In the genomic region with DNA sequence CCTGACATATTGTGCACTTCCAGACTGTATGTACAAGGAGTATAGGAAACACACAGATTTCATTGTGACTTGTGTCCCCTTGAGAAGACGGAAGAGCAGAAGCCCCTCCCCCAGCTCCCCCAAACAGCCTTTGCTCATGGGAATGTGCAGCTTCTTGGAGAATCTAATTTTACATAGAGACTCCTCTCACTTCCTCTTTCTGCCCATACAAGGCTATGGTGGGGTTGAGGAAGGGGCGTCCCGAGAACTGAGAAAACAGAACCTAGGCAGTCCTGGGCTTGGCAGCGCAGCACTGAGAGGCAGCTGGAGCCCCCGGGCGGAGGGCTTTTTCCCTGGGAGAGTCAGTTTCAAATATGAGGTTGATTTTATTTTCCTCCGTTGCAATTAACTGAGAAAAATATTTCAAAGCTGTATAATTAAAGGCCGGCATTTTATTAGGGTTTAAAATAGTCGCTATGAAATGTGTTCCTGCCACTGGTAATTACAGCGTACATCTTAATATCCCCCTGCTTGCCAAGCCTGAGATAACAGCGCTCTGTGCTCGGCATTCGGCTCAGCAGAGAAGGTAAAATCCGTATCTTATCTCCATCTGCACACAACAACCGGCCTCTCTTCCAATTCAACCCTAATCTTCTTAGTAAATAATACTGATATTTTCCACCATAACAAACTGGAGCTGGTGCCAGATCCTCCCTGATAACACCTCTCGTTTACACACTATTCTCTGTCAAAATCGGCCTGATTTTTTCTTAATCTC, we compare ENCODE assay signal across 14 mouse cellular contexts. TPM values are rescaled to one million over a fixed set of nuclear protein-coding genes. Genes with fewer than 3 reads are reported as not detected.
DNase-seq lines count a peak whose midpoint lies in the region; ATAC-seq lines count a peak whose summit lies in the region.
"Had no signal": no experiment of that assay in that cellular context is flagged by ENCODE, and none has a peak within 500 bp of the region (broad histone marks: within the 10 kb centered on the region; RNA-seq: fewer than 3 reads in every experiment).

No protein-coding gene starts in this region.

- H3K9ac ChIP-seq in forebrain, embryonic 15.5 days (replicated peaks): no peak overlapping the region
- no peak overlapping the region for H3K9ac ChIP-seq in forebrain, embryonic 11.5 days (ENCODE audit: low read length)
- H3K9ac ChIP-seq in limb, embryonic 15.5 days: no peak overlapping the region
- H3K9ac ChIP-seq: embryonic facial prominence, embryonic 15.5 days; liver, embryonic 15.5 days had no signal

- H3K4me3 ChIP-seq in forebrain, embryonic 15.5 days: no peak overlapping the region
- H3K4me3 ChIP-seq in forebrain, embryonic 11.5 days (ENCODE audit: low read depth, low read length): no peak overlapping the region
- no peak overlapping the region for H3K4me3 ChIP-seq in limb, embryonic 15.5 days
- H3K4me3 ChIP-seq: embryonic facial prominence, embryonic 15.5 days; liver, embryonic 15.5 days had no signal

- ATAC-seq in forebrain, embryonic 15.5 days (replicated peaks): 0 out of 2 replicates have a peak, but pooled peaks have one; percentile 51
- ATAC-seq in forebrain, embryonic 11.5 days (replicated peaks; ENCODE audit: low FRiP score): no peak
- no peak for ATAC-seq in limb, embryonic 15.5 days (ENCODE audit: insufficient number of reproducible peaks, low FRiP score, low TSS enrichment, low read depth)

- H3K36me3 ChIP-seq in forebrain, embryonic 15.5 days: no peaks in the 10 kb centered on the region
- no peaks in the 10 kb centered on the region for H3K36me3 ChIP-seq in forebrain, embryonic 11.5 days (ENCODE audit: control insufficient read depth, insufficient read depth, low read length)
- no peaks in the 10 kb centered on the region for H3K36me3 ChIP-seq in limb, embryonic 15.5 days
- H3K36me3 ChIP-seq: embryonic facial prominence, embryonic 15.5 days; liver, embryonic 15.5 days had no signal

- H3K27ac ChIP-seq in forebrain, embryonic 15.5 days (replicated peaks): no peak overlapping the region
- H3K27ac ChIP-seq in forebrain, embryonic 11.5 days (ENCODE audit: low read depth, low read length): no peak overlapping the region
- H3K27ac ChIP-seq in limb, embryonic 15.5 days: no peak overlapping the region
- H3K27ac ChIP-seq: embryonic facial prominence, embryonic 15.5 days; liver, embryonic 15.5 days had no signal

- intact Hi-C loops in gastrocnemius, postnatal 14 days (cut with DNase I; ENCODE audit: low total_unique reads): no loop called here

- 56% methylated on average over 17 of the region's 17 CpGs for whole genome bisulfite sequencing in forebrain, embryonic 15.5 days
- WGBS in forebrain, embryonic 11.5 days: 83% methylated on average over 17 of the region's 17 CpGs
- WGBS in limb, embryonic 15.5 days: 44% methylated on average over 17 of the region's 17 CpGs

- DNase-seq in forebrain, embryonic 11.5 days (ENCODE audit: low spot score): no peak
- peak; percentile 9 for DNase-seq in layer of hippocampus, adult 9-11 months
- no peak for DNase-seq in layer of hippocampus, adult 8-10 months (ENCODE audit: low spot score in 2 of 2)
- peak; percentile 32 for DNase-seq in brain, adult 2 months (ENCODE audit: low read depth, low spot score)
- DNase-seq in lung, adult 18-20 months: no peak
- DNase-seq in gastrocnemius, postnatal 14 days: no peak
- DNase-seq: adrenal gland, adult 8-10 months; cerebellum, adult 9-10 months; kidney, adult 2 months had no signal

- H3K4me1 ChIP-seq in forebrain, embryonic 15.5 days: peaks cover 4% of the 10 kb centered on the region; the same call in 1 of the 2 replicates
- H3K4me1 ChIP-seq in forebrain, embryonic 11.5 days (replicated peaks; ENCODE audit: control insufficient read depth, insufficient read depth, low read length): no peaks in the 10 kb centered on the region
- peaks cover 3% of the 10 kb centered on the region; the same call in 1 of the 2 replicates for H3K4me1 ChIP-seq in limb, embryonic 15.5 days
- H3K4me1 ChIP-seq: embryonic facial prominence, embryonic 15.5 days; liver, embryonic 15.5 days had no signal

- H3K4me2 ChIP-seq in forebrain, embryonic 15.5 days (replicated peaks): no peak overlapping the region
- H3K4me2 ChIP-seq in forebrain, embryonic 11.5 days (ENCODE audit: low read depth, low read length, severe bottlenecking): no peak overlapping the region
- 0 out of 2 replicates have a peak overlapping the region, but pooled peaks have one; percentile 3 for H3K4me2 ChIP-seq in limb, embryonic 15.5 days
- H3K4me2 ChIP-seq: embryonic facial prominence, embryonic 15.5 days; liver, embryonic 15.5 days had no signal

- 0 out of 2 replicates have a peak, but pooled peaks cover 3% of the 10 kb centered on the region for H3K27me3 ChIP-seq in forebrain, embryonic 15.5 days
- no peaks in the 10 kb centered on the region for H3K27me3 ChIP-seq in forebrain, embryonic 11.5 days (ENCODE audit: control insufficient read depth, insufficient read depth, low read length)
- H3K27me3 ChIP-seq in limb, embryonic 15.5 days: 0 out of 2 replicates have a peak, but pooled peaks cover 7% of the 10 kb centered on the region
- H3K27me3 ChIP-seq: embryonic facial prominence, embryonic 15.5 days; liver, embryonic 15.5 days had no signal

- no peaks in the 10 kb centered on the region for H3K9me3 ChIP-seq in forebrain, embryonic 15.5 days
- no peaks in the 10 kb centered on the region for H3K9me3 ChIP-seq in forebrain, embryonic 11.5 days (ENCODE audit: control insufficient read depth, low read length)
- 0 out of 2 replicates have a peak, but pooled peaks cover 3% of the 10 kb centered on the region for H3K9me3 ChIP-seq in limb, embryonic 15.5 days
- H3K9me3 ChIP-seq: embryonic facial prominence, embryonic 15.5 days; liver, embryonic 15.5 days had no signal

RNA-seq across cellular contexts. Expression of a gene that starts 50.7 kb away (rescaled TPM):
- 18.0 and 21.7 TPM in 2 replicates for polyA plus RNA-seq in forebrain, embryonic 15.5 days (2015; fragmentation: Nextera tagmentation; extraction: Ambion mirVana)
- polyA plus RNA-seq in forebrain, embryonic 11.5 days (2014; fragmentation: Nextera tagmentation; extraction: Ambion mirVana): 17.1 and 17.5 TPM in 2 replicates
- under 1 TPM in 2 of 4 experiments, not detected in 2; 0.20 to 0.25 TPM for total RNA-seq in layer of hippocampus, adult 8-10 months (2022)
- not detected in 2 replicates for polyA plus RNA-seq in limb, embryonic 15.5 days (2015; fragmentation: Nextera tagmentation; extraction: Ambion mirVana)
- not detected for total RNA-seq in gastrocnemius, postnatal 14 days (2021)
- total RNA-seq: adrenal gland, adult 8-10 months; gastrocnemius, adult 18-20 months had no signal
- polyA plus RNA-seq: kidney, adult 2 months; liver, embryonic 15.5 days had no signal

Comparison
In these comparisons a context has a peak if more than half of its experiments do, and no peak if none do; other contexts are left out.
1. DNase-seq: peak in layer of hippocampus, adult 9-11 months (single experiment) and brain, adult 2 months (single experiment); none in forebrain, embryonic 11.5 days (single experiment), layer of hippocampus, adult 8-10 months (0 of 2), lung, adult 18-20 months (0 of 2) and gastrocnemius, postnatal 14 days (single experiment).
2. RNA of a gene that starts 50.7 kb away (polyA plus RNA-seq): 18.0 to 21.7 TPM in forebrain, embryonic 15.5 days and 17.1 to 17.5 TPM in forebrain, embryonic 11.5 days; not detected in limb, embryonic 15.5 days; every median in the first group is over 10 times any median in the second.